Mouse (Mus musculus) neural tube, embryonic 12.5 days (tissue): ENCODE measurements around the gene Htra2. TPM values are rescaled to one million over a fixed set of nuclear protein-coding genes. Genes with fewer than 3 reads are reported as not detected.
A peak's percentile ranks its signal among the peaks of the same experiment; 100 is the strongest.

Experiments used
- ATAC-seq: fragments of 200-750 bp; cut with Nextera tagmentation; 2 replicates; pipeline ENCODE4 v1.8.0; 2017; ENCODE audit warnings: low read depth, mild to moderate bottlenecking, moderate TSS enrichment, moderate library complexity; ENCODE audit not compliant: low FRiP score
- H3K27ac ChIP-seq: fragments of 300-500 bp; sonication (generic); 2 replicates; pipeline ENCODE4 v1.5.1; 2016
- H3K27me3 ChIP-seq: fragments of 300-500 bp; sonication (generic); replicated peaks from 2 replicates; pipeline ENCODE4 v1.6.1; 2016; ENCODE audit warnings: mild to moderate bottlenecking
- H3K36me3 ChIP-seq: fragments of 300-500 bp; sonication (generic); 2 replicates; pipeline ENCODE4 v1.6.1; 2016; ENCODE audit warnings: mild to moderate bottlenecking
- H3K4me1 ChIP-seq: fragments of 300-500 bp; sonication (generic); 2 replicates; pipeline ENCODE4 v1.6.1; 2016
- H3K4me2 ChIP-seq: fragments of 300-500 bp; sonication (generic); replicated peaks from 2 replicates; pipeline ENCODE4 v1.6.1; 2016; ENCODE audit warnings: mild to moderate bottlenecking
- H3K4me3 ChIP-seq: fragments of 300-500 bp; sonication (generic); 2 replicates; pipeline ENCODE4 v1.5.1; 2016
- H3K9ac ChIP-seq: fragments of 300-500 bp; sonication (generic); 2 replicates; pipeline ENCODE4 v1.6.1; 2016; ENCODE audit warnings: mild to moderate bottlenecking
- H3K9me3 ChIP-seq: fragments of 300-500 bp; sonication (generic); 2 replicates; pipeline ENCODE4 v1.6.1; 2016; ENCODE audit warnings: mild to moderate bottlenecking
- WGBS: fragments of 180-500 bp; shearing (Covaris S2); methylation state at CpG from one replicate; pipeline ENCODE4 v1.1.7; 2016; 5-methylcytosine and 5-hydroxymethylcytosine counted together
- polyA plus RNA-seq: library from polyadenylated mRNA; unstranded; fragments of >200 nt; fragmentation: Nextera tagmentation; extraction: Ambion mirVana; gene quantifications from 2 replicates; pipeline ENCODE4 v1.2.1, GENCODE M21; 2016

The Htra2 gene
- polyA plus RNA-seq, result 68.0 and 70.6 TPM in 2 replicates

DNA sequence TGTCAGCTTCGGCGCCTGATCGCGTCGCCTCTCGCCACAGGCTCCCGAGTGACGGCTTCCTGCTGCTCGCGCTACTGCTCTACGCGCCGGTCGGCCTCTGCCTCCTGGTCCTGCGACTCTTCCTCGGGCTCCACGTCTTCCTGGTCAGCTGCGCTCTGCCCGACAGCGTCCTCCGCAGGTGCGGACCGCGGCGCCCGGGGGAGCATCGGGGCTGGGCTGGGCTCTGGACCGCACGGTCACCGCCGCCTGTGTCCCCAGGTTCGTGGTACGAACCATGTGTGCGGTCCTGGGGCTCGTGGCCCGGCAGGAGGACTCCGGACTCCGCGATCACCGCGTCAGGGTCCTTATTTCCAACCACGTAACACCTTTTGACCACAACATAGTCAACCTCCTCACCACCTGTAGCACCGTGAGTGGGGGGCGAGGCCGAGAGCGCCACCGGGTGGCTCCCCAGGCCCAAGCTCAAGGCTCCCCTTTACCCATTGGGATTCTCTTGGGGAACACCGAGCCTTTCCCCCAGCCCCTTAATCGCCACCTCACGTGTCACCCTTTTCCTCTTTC is at the start of gene Htra2:
TSS of gene Htra2 (minus strand) at position 403 of the 561 bp plus-strand sequence.
- Histone ChIP-seq H3K27ac (peak within 1 kb of the TSS; percentile 53; the same call in 1 of the 2 replicates), H3K4me3 (peak within 1 kb of the TSS; percentile 95), H3K9me3 (no peaks in the 10 kb centered on the region), H3K36me3 (peaks cover 32% of the 10 kb centered on the region), H3K4me2 (peak within 1 kb of the TSS; percentile 93), H3K4me1 (peaks cover 22% of the 10 kb centered on the region), H3K9ac (peak within 1 kb of the TSS; percentile 95), H3K27me3 (no peaks in the 10 kb centered on the region)
- WGBS, result under 1% methylated on average over 50 of the region's 50 CpGs
- peak; percentile 57 for ATAC-seq

DNA sequence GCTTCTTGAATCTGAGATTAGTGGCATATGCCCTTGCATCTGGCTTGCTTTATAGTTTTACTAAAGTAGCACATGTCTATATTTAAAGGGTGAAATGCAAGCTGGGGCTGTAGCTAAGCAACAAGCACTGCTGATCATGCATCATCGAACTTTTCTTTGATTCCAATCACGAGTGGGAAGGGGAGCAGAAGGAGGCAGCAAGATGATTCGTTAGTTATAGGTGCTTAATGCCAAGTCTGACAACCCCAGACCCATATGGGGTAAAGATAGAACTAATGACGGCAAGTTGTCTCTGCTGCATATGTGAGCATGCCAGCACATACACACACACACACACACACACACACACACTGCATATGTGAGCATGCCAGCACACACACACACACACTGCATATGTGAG is 49.1 kb upstream of the Htra2 start:
- Histone ChIP-seq H3K4me1 (peaks cover 29% of the 10 kb centered on the region), H3K27me3 (peaks cover 3% of the 10 kb centered on the region; the same call in 1 of the 2 replicates), H3K9ac (no peak overlapping the region), H3K36me3 (peaks cover 7% of the 10 kb centered on the region; the same call in 1 of the 2 replicates), H3K27ac (no peak overlapping the region), H3K4me3 (no peak overlapping the region), H3K9me3 (no peaks in the 10 kb centered on the region), H3K4me2 (no peak overlapping the region)
- 83% methylated on average over 4 of the region's 4 CpGs for WGBS
- ATAC-seq, result no peak

DNA sequence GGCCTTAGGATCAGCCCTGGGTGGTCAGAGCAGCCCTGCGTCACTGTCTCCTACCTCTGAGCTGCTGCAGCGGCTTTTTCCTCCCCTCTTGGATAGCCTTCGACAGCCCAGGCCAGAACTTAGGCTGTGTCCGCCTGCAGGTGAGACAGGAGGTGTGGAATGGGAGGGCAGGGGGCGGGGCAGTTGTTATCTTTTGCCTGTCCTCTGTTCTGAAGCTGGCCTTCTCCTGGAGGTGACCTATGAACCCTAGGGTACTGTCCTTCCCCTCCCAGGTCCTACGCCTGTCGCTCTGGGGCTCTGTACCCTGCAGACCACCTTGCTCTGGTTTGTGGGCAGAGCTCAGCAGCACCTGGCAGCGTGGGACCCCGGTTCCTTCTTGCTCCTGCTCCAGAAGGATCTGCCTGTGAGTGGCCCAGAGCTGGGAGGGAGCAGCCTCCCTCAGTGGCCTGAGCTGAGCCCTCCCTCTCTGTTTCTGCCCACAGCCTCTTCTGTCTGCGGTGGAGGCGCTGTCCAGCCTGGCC is 48.1 kb upstream of the Htra2 start:
- Histone ChIP-seq H3K4me1 (peaks cover 24% of the 10 kb centered on the region), H3K27ac (no peak overlapping the region), H3K9ac (peak overlapping the region; percentile 85), H3K9me3 (no peaks in the 10 kb centered on the region), H3K4me2 (peak overlapping the region; percentile 99), H3K36me3 (peaks cover 7% of the 10 kb centered on the region; the same call in 1 of the 2 replicates), H3K4me3 (no peak overlapping the region), H3K27me3 (peaks cover 3% of the 10 kb centered on the region; the same call in 1 of the 2 replicates)
- ATAC-seq, result no peak
- 60% methylated on average over 10 of the region's 11 CpGs for WGBS

DNA sequence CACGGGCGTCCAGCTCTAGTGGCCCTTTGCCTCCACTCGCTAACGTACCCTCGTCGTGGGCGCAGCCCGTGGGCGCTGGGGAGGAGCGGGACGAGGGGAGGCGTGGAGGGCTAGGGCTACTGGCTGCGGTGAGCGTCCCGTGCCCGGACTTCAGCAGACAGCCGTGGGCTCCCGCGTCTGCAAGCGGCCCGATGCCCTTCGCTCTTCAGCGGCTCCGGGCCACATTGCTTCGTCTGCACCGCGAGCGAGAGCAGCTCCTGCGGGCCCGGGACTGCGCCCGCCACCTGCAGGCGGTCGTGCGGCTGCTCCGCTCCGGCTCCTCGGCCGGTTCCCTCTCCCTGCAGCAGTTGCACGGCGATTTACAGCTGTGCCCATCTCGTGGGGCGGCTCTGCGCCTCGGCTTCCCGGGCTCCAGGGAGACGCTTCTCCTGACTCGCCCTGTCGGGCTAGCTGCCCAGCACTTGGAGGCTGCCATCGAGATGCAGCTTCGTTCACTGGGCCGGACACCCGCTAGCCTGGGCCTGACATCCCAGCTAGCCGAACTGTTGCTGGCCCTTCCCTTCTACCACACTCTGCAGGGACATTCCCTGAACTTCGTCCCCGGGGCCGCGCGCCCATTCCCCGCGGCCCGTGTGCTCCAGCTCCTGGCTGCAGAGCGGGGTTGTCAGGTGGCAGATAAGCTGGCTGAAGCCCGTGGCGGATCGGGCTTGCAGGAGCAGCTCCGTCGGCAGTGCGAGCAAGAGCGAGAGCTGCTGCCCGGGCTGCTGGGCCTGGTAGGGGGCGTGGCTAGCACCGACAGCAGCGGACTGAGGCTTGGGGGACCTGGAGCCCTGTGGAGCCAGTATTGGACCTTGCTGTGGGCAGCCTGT is 46.8 kb upstream of the Htra2 start:
- H3K36me3 ChIP-seq, result peaks cover 3% of the 10 kb centered on the region; the same call in 1 of the 2 replicates
- WGBS, result under 1% methylated on average over 74 of the region's 74 CpGs
- H3K9me3 ChIP-seq, result no peaks in the 10 kb centered on the region
- peak; percentile 79 for ATAC-seq
- peak overlapping the region; percentile 76 for H3K4me3 ChIP-seq
- H3K27me3 ChIP-seq, result peaks cover 3% of the 10 kb centered on the region; the same call in 1 of the 2 replicates
- H3K4me2 ChIP-seq, result peak overlapping the region; percentile 99
- H3K4me1 ChIP-seq, result peaks cover 18% of the 10 kb centered on the region
- H3K27ac ChIP-seq, result peak overlapping the region; percentile 65; the same call in 1 of the 2 replicates
- H3K9ac ChIP-seq, result peak overlapping the region; percentile 85

DNA sequence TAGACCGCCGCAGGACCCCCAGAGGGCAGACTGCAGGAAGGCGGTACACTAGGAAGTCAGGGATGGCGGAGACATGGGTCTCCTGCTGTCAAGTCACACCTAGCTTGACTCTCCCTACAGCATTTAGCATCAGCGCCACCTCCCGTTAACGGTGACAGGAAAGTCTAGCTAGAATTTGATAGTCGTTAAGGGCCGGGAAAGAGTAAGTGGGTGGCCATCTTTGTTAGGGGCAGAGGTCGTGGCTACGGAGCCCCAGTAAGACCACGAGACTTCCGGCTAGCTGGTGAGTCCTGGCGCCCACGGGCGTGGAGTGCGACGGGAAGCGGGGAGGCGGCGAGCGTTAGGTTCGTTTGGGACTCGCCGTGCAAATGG is 46.2 kb upstream of the Htra2 start, which contains the start of the genes Ccdc142 and Gm42688:
TSS of gene Ccdc142 (plus strand) at position 286 of the 372 bp plus-strand sequence.
TSS of gene Gm42688 (plus strand) at position 302 of the 372 bp plus-strand sequence.
- peaks cover 18% of the 10 kb centered on the region for H3K4me1 ChIP-seq
- peak within 1 kb of the TSS; percentile 76 for H3K4me3 ChIP-seq
- ATAC-seq, result peak; percentile 92
- peak within 1 kb of the TSS; percentile 99 for H3K4me2 ChIP-seq
- under 1% methylated on average over 25 of the region's 25 CpGs for WGBS
- peak within 1 kb of the TSS; percentile 65; the same call in 1 of the 2 replicates for H3K27ac ChIP-seq
- H3K9ac ChIP-seq, result peak within 1 kb of the TSS; percentile 85
- H3K36me3 ChIP-seq, result peaks cover 3% of the 10 kb centered on the region; the same call in 1 of the 2 replicates
- no peaks in the 10 kb centered on the region for H3K9me3 ChIP-seq
- H3K27me3 ChIP-seq, result peaks cover 3% of the 10 kb centered on the region; the same call in 1 of the 2 replicates

DNA sequence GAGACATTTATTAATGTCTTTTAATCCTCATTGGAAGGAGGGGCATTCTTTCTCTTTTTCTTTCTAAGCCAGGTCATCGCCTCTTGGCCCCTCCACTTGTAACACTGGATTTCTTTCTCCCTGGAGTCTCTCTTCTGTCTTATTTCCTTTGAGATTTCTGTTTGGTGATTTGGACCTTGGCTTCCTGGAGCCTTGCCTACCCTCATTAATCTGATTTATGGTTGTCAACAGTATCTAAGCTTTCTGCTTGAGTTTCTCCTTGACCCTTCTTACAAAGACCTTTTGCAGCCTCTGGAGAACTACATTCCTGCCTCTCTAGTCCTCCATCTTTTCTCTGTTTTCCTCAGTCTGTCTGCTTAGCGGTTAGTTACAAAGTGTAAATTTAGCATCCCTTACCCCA is 43.3 kb upstream of the Htra2 start:
- WGBS, result 69% methylated on average over 2 of the region's 2 CpGs
- no peak overlapping the region for H3K4me3 ChIP-seq
- H3K9me3 ChIP-seq, result no peaks in the 10 kb centered on the region
- H3K9ac ChIP-seq, result no peak overlapping the region
- peaks cover 16% of the 10 kb centered on the region for H3K4me1 ChIP-seq
- H3K27ac ChIP-seq, result no peak overlapping the region
- H3K4me2 ChIP-seq, result no peak overlapping the region
- H3K27me3 ChIP-seq, result peaks cover 3% of the 10 kb centered on the region; the same call in 1 of the 2 replicates
- no peak for ATAC-seq
- H3K36me3 ChIP-seq, result no peaks in the 10 kb centered on the region

DNA sequence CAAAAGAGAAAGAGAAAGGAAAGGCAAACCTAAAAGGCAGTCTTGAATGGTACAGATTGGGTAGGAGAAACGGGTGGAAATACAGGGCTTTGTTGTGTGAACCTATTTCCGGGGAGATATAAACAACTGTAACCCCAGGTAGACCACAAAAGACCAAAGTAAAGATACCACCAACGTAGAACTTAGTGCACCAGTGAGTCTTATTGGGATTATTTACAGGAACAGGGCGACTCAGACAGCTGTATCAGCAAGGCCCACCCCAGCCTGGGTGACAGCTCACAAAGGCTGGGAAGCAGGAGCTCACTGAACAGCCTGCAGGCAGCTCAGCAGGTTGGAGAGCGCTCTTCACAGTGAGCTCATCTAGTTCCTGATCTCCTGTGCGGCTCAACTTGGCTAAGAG is 40.9 kb upstream of the Htra2 start:
- Histone ChIP-seq H3K4me3 (no peak overlapping the region), H3K9me3 (no peaks in the 10 kb centered on the region), H3K27ac (no peak overlapping the region), H3K4me2 (no peak overlapping the region), H3K9ac (no peak overlapping the region), H3K27me3 (peaks cover 2% of the 10 kb centered on the region; the same call in 1 of the 2 replicates), H3K4me1 (no peaks in the 10 kb centered on the region), H3K36me3 (no peaks in the 10 kb centered on the region)
- WGBS, result 54% methylated on average over 6 of the region's 6 CpGs
- no peak for ATAC-seq

DNA sequence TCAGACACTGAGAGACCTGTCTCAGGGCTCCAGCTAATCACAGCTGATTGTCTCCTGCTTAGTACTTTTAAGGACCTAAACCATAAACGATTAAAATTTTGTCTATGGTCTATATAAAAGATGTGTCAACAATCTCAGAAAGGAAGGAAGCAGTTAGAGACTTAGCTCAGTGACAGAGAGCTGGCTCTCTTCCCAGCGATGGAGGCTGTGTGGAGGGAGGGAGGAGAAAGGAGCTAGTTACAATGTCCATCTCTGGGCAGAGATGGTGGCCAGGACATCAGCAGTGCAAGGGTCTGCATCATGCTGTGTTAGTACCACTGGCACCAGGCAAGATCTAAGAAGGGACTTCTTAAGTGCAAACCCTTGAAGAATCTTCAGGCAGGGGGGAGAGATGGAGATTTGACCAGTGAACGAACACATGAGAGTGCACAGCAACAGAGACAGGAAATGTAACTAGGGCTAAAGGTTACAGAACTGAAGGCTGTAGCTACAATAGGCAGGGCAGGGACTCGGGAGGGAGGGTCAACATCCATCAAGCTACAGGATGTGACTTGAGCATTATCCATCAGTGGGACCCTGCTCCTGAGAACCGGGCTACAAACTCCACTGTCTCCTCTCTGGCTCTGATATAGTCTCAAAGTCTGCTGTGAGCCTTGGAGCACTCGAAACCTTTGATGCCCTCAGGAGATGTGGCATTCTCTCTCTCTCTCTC is 37.5 kb upstream of the Htra2 start:
- WGBS, result 39% methylated on average over 6 of the region's 6 CpGs

DNA sequence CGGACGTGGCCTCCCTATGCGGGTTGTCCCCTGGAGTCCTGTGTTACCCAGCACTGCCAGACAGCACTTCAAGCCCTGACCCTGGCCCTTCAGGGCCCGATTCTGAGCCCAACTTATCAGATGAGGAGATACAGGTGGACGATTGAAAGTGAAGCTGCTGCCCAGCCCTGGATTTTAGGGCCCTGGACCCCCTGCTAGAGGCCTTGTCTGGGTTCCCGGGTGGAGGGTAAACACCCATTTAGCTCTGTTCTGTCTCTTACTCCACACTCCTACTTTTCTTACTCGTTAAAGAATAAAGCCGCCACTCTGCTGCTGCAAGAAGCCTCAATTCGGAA is 32.8 kb upstream of the Htra2 start:
- Histone ChIP-seq H3K36me3 (no peaks in the 10 kb centered on the region), H3K4me3 (0 out of 2 replicates have a peak overlapping the region, but pooled peaks have one; percentile 16), H3K27me3 (peaks cover 75% of the 10 kb centered on the region), H3K9ac (no peak overlapping the region), H3K4me2 (peak overlapping the region; percentile 45), H3K27ac (no peak overlapping the region), H3K4me1 (peaks cover 16% of the 10 kb centered on the region), H3K9me3 (no peaks in the 10 kb centered on the region)
- ATAC-seq, result no peak
- WGBS, result 6% methylated on average over 9 of the region's 9 CpGs

More for the DNA sequence above, 37.5 kb upstream of the Htra2 start:
- ATAC-seq, result no peak
- Histone ChIP-seq H3K9me3 (no peaks in the 10 kb centered on the region), H3K4me1 (peaks cover 2% of the 10 kb centered on the region), H3K4me2 (no peak overlapping the region), H3K36me3 (no peaks in the 10 kb centered on the region), H3K9ac (no peak overlapping the region), H3K27ac (no peak overlapping the region), H3K4me3 (no peak overlapping the region), H3K27me3 (peaks cover 29% of the 10 kb centered on the region)

DNA sequence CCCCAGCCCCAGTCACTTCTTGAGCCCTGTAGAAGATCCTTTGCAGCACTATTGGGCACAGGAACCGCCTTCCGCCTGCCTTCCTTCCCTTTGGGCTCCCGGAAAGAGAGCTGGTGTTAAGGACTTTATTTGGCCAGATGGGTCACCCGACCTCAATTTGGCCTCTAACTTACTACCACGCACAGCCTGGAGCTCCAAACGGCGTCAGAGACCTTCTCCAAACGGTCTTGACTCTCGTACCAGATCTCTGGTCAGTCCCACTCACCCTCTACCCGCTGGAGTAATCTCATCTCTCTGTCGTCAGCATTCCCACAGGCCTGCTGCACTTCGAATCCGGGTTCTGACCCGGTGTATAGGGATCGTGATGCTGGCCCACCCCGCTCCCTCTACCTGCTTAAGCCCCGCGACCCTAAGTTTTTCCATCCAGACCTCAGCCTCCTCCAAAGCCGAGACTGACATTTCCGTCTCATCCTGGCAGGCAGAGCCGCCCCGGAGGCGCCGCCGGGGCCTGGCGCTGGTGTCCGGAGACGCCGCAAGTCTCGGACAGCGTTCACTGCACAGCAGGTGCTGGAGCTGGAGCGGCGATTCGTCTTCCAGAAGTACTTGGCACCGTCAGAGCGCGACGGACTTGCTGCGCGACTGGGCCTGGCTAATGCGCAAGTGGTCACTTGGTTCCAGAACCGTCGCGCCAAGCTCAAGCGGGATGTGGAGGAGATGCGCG is 32.3 kb upstream of the Htra2 start:
- 2% methylated on average over 47 of the region's 47 CpGs for WGBS
- Histone ChIP-seq H3K9me3 (no peaks in the 10 kb centered on the region), H3K27ac (no peak overlapping the region), H3K4me3 (peak overlapping the region; percentile 16), H3K4me1 (peaks cover 16% of the 10 kb centered on the region), H3K36me3 (no peaks in the 10 kb centered on the region; the same call in 1 of the 2 replicates), H3K4me2 (peak overlapping the region; percentile 45), H3K9ac (no peak overlapping the region), H3K27me3 (peaks cover 80% of the 10 kb centered on the region)
- ATAC-seq, result no peak
